Mouse (Mus musculus) E14TG2a.4 (cell line): Measurements from ENCODE around the gene Coq8a.

Source experiments
- CTCF ChIP-seq: conservative IDR thresholded peaks from 2 replicates; pipeline ENCODE4 v1.5.1; 2014; ENCODE audit warnings: low read length
- NANOG ChIP-seq: IDR thresholded peaks from 2 replicates; pipeline ENCODE4 v1.6.1; 2014; ENCODE audit warnings: borderline replicate concordance, low read length, mixed read lengths
- POU5F1 ChIP-seq: IDR thresholded peaks from 2 replicates; pipeline ENCODE4 v1.6.1; 2014; ENCODE audit warnings: low read length, borderline replicate concordance

DNA sequence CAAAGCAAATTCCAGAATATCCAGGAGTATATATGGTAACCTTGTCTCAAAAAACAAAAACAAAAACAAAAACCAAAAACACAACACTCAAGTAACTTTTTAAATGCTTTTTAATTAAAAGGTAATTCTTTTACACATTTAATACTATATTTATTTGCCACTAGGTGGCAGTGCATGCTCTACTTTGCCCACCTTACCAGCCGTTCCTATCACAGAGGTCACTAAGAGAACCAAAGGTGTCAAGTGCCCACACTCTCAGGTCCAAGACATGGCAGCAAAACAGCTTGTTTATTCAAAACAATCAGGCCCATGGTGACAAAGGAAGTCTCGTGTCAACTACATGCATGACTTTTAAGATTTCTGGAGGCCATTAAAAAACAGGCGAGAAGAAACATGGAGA is 24.2 kb downstream of the Coq8a start:
- peak; percentile 38 for TF ChIP-seq CTCF
- no peak for TF ChIP-seq NANOG
- no peak for TF ChIP-seq POU5F1
